Mouse (Mus musculus) right cerebral cortex, postnatal 4 days (tissue): ENCODE results near the gene Sec16a.

Source experiments
- DNase-seq: peaks from one replicate; pipeline ENCODE4 v3.0.0-alpha.2; 2022

Sec16a gene

DNA sequence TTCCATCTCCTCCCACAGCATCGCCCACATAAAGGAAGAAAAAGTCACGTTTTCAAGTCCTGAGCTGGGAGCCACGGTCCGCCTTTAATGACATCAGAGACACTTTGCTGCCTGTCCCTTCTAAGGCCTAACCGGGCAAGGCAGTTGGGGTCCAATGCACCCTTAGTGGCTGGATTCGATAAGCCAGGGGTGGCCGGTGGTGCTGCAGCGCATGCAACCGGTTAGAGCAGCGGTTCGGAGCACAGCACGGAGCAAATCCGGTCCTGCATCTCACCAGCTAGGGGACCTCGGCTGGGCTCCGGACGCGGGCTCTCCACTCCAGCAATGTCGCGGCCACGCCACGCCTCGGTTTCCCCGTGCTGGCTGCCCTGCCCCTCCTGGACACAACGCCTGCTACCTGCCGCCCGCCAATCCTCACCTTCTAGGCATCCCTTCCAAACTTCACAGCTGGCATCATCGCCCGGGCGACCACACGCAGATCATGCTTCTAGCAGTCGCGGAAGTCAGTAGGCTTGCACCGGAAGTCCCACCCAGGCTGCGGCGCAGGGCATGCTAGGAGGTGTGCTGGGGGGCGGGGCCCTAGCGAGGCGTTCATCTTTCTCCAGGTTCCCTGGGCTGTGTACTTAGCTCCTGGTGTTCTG, 64.8 kb downstream of the Sec16a start, which contains the start of gene Snapc4:
Snapc4 (minus strand) TSS at position 523 of the 641 bp plus-strand sequence.
- peak; percentile 83 for DNase-seq

DNA sequence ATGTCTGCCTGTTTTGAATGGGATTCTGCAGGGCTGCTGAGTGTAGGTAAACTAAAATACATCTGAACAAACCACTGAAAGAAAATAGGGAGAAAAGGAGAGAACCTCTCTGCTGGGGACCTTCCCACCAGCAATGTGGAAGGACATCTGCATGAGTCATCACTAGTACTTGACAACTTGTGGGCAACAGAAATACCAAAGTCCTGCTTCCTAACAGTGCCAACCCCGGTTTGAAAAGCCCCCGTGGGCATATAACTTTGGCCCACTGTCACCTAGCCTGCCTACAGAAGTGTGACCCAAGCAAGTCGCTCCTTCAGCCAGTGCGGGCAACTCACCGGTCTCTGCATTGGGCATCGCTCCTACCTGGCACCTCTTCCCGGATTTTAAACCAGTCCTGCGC, 72.6 kb downstream of the Sec16a start:
- DNase-seq = no peak

DNA sequence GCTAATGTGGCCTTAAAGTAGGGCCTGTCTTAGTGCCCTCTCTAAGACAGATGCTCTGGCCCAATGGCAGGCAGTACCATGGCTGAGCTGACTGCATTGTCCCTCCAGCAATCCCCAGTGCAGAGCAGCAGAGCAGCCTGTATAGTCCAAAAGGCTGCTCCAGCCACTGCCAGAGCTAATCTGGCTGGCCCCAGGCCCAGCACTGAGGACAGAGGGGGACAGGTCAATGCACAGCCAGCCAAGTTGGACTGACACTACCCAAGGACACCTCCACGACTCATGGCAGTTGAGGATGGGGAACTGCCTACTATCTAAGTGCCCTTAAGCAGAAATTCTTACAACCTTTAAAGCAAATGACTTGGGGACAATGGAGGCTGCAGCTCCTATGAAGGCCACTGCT, 76.4 kb downstream of the Sec16a start:
- no peak for DNase-seq

DNA sequence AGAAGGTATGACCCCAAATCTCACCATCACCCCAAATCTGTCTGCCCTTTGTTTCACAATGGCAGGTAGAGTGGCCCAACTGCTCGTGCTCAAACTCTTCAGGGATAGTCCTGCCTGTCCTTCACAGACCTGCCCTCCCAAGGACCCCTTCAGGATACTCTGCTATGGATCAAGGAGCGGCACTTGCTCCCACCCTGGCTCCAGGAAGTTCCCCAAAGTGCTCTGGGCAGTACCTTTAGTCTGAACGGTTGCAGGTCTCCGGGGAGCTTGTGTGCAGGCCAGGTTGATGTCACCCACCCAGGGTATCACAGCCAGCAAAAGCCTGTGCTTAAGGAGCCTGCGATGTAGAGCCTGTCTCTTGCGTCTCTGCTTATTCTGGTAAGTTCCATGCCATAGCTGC, 77.1 kb downstream of the Sec16a start:
- no peak for DNase-seq

DNA sequence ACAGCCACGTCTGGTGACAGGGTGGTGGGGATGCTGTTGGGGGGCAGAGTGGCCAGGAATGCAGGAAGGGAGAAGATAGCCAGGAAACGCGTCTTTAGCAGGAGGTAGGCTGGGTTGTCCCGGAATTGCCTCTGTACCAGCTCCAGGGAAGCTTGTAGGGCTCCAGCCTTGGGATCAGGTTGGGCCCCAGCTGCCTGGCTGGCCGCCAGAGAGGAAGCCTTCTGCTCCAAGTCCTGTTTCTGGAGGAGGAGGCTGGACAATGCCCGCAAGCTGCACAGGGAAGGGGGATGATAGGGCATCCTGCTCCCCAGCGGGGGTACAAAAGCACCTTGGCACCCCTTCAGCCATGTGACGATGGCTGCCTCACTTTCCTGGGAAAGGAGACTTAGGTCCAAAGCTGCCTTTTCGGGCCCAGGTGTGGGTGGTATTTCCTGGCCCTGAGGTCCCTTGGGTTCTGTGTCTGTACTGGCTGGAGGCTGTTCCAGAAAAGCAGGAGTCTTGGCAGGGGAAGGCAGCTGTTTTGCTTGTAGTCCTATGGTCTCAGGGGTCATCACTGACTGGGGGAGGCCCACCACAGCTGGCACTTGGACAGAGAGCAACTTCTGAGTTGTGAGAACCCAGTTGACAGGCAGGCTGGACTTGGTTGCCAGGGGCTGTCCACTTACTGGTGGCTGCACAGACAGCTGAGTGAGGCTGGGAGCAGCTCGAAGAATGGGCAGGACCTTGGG, 80.1 kb downstream of the Sec16a start:
- peak; percentile 60 for DNase-seq

DNA sequence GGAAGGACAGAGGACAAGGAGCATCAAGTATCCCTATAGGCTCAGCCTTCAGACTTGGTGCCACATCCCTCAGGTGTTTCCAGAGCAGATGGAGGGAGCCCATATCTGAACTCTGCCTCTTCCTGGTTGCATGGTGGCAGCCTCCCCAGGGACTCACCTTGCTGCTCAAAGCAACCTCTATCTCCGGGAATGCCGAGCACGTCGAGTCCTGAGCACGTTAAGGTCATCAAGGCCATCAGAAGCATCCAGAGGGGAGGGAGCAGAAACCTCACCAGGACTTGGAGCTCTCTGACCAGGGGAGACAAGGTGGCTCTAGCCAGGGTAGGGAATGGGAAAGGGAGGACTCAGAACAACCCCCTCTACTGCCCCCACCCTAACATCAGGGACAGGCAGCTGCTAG, 81.5 kb downstream of the Sec16a start:
- no peak for DNase-seq

DNA sequence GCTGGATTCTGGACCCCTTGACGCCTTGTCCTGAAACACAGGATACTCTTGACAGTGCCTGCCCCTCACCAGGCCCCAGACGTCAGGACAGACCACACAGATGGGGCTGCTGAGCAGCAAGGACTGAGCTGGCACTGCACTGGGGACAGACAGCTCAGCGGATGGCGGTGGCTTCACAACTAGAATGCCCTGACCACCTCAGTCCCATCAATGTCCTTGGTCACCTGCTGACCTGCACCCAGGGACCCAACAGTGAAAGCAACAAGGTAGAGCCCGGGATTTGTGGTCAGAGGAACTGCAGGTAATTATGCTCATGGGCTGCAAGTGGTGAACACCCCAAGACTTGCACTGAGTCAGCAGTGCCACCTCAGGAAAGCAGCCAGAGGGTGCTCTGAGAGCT, 82.0 kb downstream of the Sec16a start:
- no peak for DNase-seq

DNA sequence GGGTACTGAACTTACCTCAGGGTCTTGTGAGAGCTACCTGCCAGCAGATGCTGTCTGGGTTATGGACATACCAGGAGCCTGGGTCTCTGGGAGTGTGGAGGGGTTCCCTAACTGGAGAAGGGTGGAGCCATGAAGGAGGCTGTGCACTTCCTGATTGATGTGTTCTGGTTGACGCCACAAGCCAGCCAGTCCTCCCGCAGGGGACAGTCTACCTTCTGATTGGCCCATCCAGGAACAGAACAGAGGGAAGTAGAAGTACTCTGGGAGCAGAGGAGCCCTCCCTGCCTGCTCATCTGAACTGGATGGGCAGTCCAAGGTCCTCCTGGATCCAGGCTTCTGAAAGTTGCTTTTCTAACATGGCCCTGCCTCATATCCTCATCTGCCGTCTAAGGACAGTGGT, 84.2 kb downstream of the Sec16a start, which contains the start of gene Card9:
Card9 (minus strand) TSS at position 147 of the 400 bp plus-strand sequence.
- DNase-seq = no peak

DNA sequence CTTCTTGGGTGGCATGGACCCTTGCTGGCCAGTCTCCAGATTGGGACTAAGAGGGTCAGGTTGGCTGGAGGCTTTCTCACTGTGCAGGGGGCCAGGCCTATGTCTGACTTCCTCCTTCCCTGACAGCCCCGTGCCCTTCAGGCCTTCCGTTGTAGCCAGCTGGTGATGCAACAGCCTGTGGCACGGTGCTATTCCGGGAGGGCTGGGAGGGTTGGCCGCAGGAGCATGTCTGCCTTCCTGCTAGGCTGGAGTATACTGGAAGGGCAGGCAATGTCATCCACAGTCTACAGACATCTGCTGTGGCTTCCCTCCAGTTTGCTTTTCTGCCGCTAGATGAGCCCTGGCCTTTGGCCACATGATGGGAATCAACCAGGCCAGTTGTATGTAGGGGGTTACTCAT, 85.0 kb downstream of the Sec16a start:
- DNase-seq = no peak
